Mouse (Mus musculus) left cerebral cortex, postnatal 36 days (tissue): Measurements from ENCODE around the gene Lnpep. TPM values are rescaled to one million over a fixed set of nuclear protein-coding genes. Genes with fewer than 3 reads are reported as not detected.
"Not testable (repeated sequence)": the region's sequence is repeated elsewhere in the genome, so short reads cannot be mapped to it uniquely, and the experiment has no call there.

Experiments used
- DNase-seq, 2 experiments: peaks; one replicate each; pipeline ENCODE4 v3.0.0; 2021 to 2022; ENCODE audit warnings: low spot score in 2 of 2, mixed read lengths in 1 of 2
- intact Hi-C: fragments of 180-260 bp; cut with DNase I; formaldehyde crosslinking; loops from one replicate; pipeline ENCODE4 v1.15.1; 2025
- total RNA-seq, 2 experiments: library from RNA; stranded (reverse); gene quantifications; 2 replicates each; pipeline ENCODE4 v1.2.3; 2021

The Lnpep gene
- total RNA-seq: 100 to 1,000 TPM; 102 to 103 TPM

DNA sequence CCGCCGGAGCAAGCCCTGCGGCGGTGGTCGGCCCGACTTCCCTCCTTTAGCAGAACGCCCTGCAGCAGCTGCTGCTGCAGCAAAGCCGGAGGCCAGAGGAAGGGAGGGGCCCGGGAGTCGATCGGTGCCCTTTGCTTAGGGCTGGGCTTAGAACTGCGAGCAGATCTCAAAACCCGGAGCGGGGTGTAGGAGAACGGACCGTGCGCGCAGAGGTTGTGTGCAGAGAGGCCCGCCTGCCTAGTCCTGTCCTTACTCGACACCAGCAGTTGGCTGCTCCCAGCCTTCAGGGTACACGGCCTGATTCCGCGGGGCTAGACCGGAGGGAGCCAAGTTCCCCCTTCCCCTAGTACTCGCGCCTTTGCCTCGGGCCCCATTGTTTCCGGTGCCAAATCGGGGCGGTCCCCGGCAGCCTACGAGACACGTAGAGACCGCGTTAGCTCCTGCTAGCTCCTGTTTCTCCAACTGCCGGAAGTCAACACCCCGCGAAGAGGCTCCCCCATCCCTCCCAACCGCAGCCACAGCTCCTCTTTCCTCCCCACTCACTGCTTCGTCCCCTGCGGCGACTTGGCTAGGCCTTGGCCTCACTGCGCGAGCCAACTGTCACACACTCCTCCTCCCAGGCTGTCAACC lies at the start of gene Lnpep:
Gene Lnpep (minus strand): TSS at position 94 of the 630 bp plus-strand sequence.
- peak; percentile 95 for DNase-seq
- intact Hi-C loops: loop anchor here (2.0 to 5.0 kb wide), 2 partner anchors 202 to 233 kb away; partner anchors contain the start of gene Spaca6

DNA sequence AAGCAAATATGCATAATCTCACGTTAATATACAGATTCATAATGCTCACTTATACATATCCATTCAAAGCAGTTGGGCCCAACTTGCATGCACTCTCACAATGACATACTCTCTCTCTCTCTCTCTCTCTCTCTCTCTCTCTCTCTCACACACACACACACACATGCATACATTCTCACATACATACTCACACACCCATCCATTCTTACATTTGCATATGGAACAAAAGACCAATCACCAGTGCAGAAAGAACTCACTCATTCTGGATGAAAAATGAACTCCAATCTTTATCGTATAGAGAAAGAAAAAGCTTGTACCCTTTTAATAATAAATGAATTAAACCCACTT lies 31.0 kb upstream of the Lnpep start:
- intact Hi-C loops: no loop called here
- DNase-seq: no peak

- no peak for DNase-seq
- intact Hi-C loops: no loop called here
Observed at GRCm38 (mm10) chr17:17654997-17655828, 30.4 kb upstream of the Lnpep start.

DNA sequence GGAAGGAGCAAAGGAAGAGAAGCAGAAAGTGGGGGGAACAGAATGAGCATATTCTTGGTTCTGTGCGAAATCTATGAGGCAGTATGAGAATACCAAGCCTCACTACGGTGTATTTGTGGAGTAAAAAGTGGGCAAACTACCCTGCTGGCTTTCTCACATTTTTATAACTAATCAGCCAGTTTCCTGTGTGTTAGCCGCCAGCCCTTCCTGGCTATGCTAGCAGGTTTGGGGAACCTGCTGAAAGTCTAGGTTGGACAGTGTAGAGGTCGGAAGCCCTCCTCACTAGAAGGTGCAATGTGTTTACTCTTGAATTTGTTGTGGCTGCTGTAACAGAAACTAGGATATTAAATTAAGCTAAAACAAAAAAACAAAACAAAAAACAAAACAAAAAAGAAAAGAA lies 27.7 kb upstream of the Lnpep start:
- DNase-seq: no peak
- intact Hi-C loops: no loop called here

DNA sequence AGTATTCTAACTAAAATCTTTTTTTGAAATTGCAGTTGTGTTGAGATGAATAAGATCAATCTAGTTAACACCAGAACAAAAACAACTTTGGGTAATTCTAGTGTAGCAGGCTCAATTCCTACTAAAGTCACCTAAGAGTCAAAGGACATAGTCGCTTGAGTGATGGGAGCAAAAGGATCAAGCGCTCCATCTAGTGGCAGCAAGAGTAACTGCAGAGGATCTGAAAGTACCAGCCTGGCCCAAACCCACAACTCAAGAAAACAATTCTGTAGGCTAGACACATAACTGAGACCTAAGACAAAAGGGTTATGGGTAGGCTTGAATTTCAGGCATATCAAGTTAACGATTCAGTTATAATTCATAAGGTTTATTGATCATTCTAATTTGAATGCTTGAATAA lies 20.9 kb upstream of the Lnpep start:
- peak; percentile 18 to 24 for DNase-seq
- intact Hi-C loops: loop anchor here (2.0 kb wide), 1 partner anchor 251 kb away; no protein-coding TSS in a partner anchor

DNA sequence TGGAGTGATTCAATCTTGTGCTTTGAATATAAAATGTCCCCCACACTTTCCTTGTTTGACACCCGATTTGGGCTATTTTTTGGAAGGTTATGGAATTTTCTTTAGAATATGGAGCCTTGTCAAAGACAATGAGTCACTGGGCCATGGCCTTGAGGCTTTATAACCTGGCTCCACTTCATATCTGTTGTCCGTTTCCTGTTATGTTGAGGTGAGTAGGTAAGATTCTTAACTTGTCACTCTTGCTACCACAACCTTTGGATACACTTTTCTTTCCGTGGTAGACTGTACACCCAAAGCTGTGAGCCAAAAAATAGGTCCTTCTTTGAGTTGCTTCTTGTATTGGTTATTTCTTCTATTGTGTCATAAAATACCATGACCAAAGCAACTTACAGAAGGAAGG lies 12.5 kb upstream of the Lnpep start:
- DNase-seq: no peak
- intact Hi-C loops: no loop called here

GRCm38 (mm10) chr17:17636147-17636546 lies 11.3 kb upstream of the Lnpep start:
- intact Hi-C loops: no loop called here
- DNase-seq: no peak

GRCm38 (mm10) chr17:17634033-17634432 lies 9.2 kb upstream of the Lnpep start:
- intact Hi-C loops: no loop called here
- DNase-seq: no peak

DNA sequence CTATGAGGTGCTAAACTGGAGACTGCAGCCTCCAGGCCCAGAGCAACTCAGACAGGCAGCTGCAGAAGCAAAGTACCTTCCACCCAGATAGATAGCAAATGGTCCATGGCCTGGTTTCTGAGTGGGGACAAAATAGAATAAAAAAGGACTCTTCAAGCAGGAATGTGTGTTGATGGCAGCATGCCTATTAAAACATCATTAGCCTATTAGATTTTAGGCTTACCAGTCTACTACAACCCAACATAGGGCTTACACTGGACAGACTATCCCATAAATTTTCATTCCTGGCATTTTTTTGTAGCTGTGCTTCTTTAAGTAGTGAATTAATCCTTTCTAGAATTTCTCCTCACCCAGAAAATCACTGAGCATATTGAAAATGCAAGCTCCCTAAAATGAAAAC lies 7.1 kb upstream of the Lnpep start:
- intact Hi-C loops: no loop called here
- DNase-seq: no peak

GRCm38 (mm10) chr17:17628237-17628879 lies 3.5 kb upstream of the Lnpep start:
- not testable (repeated sequence) for DNase-seq
- intact Hi-C loops: loop anchor here (5.0 kb wide), 1 partner anchor 236 kb away; no protein-coding TSS in a partner anchor

GRCm38 (mm10) chr17:17627558-17627957 lies 2.7 kb upstream of the Lnpep start:
- intact Hi-C loops: loop anchor here (5.0 kb wide), 1 partner anchor 235 kb away; no protein-coding TSS in a partner anchor

GRCm38 (mm10) chr17:17625887-17626679 lies 1.2 kb upstream of the Lnpep start:
- intact Hi-C loops: loop anchor here (2.0 to 5.0 kb wide), 2 partner anchors 201 to 234 kb away; partner anchors contain the start of gene Spaca6
- no peak for DNase-seq

More at GRCm38 (mm10) chr17:17627558-17627957, 2.7 kb upstream of the Lnpep start:
- DNase-seq: no peak

- DNase-seq: peak; percentile 92 to 93
- intact Hi-C loops: loop anchor here (2.0 kb wide), 1 partner anchor 202 kb away; the partner anchor contains the start of gene Spaca6
Observed at GRCm38 (mm10) chr17:17624421-17624956, 361 bp downstream of the Lnpep start.

DNA sequence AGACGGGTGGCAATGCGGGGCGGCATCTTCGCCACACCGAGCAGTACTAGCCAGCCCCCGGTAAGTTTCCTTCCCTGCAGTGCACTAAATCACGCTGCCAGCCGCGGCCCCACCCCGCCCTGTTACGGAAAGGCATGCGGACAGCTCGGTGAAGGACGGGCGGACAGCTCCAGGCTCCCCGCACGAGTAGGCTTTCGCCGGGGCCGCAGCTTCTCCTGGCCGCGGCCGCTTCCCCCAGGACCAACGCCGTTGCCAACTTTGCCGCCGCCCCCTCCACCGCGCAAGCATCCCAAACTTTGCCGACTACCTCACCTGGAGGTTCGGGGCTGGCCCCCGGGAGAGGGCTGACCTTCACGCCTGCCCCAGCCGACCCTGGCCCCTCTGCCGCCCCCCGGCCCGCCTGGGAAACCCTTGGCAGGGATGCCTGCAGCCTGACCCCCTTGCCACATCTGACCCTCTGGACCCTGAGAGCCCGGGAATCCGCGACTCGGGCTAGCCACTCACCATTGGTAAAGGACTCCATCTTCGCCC lies 895 bp downstream of the Lnpep start:
- intact Hi-C loops: loop anchor here (2.0 kb wide), 1 partner anchor 203 kb away; the partner anchor contains the start of gene Spaca6
- peak; percentile 52 to 72 for DNase-seq

GRCm38 (mm10) chr17:17623221-17623889 lies 1.5 kb downstream of the Lnpep start:
- intact Hi-C loops: no loop called here

DNA sequence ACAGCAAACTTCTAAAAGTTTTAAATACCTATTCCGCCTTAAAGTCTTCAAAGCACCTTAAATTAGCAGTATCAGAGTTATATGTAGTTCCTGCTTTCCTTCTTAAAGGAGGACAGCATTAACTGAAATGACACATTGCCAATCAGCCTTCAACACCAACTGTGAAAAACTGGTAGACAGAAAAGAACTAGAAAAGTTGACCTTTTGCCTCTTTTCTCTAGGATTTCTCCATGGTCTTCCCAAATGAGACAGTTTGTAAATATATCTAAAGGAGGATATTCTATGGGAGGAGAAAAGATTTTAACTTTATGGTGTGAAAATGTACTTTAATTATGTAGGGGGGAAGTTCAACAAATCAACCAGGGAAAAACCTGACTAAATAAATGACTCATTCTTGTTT lies 2.3 kb downstream of the Lnpep start:
- no peak for DNase-seq
- intact Hi-C loops: no loop called here

More at GRCm38 (mm10) chr17:17623221-17623889, 1.5 kb downstream of the Lnpep start:
- no peak for DNase-seq

DNA sequence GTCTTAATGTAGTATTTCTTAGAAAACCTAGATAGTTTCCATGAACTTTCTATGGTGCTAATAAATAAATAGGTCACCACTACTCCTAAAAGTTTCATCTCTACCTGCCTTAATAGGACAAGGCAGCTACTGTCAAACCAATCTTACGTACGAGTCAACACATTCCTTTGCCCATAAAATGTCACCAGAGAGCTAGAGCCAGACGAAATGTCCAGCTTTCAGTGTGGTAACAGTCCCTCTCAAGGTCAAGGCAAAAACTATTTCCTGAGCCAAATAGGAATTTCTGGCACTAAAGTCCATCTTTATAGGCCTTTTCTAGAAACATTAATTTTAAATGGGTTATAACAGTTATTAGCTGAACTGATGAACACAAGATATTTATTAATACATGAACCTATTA lies 3.3 kb downstream of the Lnpep start:
- intact Hi-C loops: no loop called here
- no peak for DNase-seq

DNA sequence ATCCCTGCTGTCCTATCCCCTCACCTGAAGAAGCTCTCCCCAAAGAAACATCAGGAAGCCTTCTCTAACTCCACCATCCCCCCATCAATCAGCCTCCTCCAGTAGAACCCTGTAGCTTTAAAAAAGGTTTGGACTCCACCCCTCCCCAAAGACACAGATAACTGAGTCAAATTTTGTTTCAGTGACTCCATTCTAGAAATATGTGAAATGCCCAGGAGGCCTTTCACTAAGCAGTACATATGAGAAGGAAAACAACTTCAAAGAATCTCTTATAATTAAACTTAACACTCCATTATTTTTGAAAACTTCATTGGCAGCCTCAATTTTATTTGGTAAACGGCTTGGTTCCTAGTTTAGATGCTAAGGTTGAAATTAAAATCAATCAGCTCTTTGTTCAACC lies 6.4 kb downstream of the Lnpep start:
- intact Hi-C loops: no loop called here
- DNase-seq: no peak
